Mouse (Mus musculus) hindbrain, embryonic 16.5 days (tissue): ENCODE measurements around the gene Gorasp1. TPM values are rescaled to one million over a fixed set of nuclear protein-coding genes. Genes with fewer than 3 reads are reported as not detected.

Experiments
- ATAC-seq: fragments of 200-750 bp; cut with Nextera tagmentation; 2 replicates; pipeline ENCODE4 v1.8.0; 2017; ENCODE audit warnings: moderate TSS enrichment, moderate library complexity
- H3K27ac ChIP-seq: fragments of 300-500 bp; sonication (generic); 2 replicates; pipeline ENCODE4 v1.5.1; 2014; ENCODE audit warnings: low read depth, mild to moderate bottlenecking, control low read depth, low read length, moderate library complexity
- H3K27me3 ChIP-seq: fragments of 300-500 bp; sonication (generic); replicated peaks from 2 replicates; pipeline ENCODE4 v1.6.1; 2014; ENCODE audit warnings: low read length; ENCODE audit not compliant: control insufficient read depth, insufficient read depth
- H3K36me3 ChIP-seq: fragments of 300-500 bp; sonication (generic); 2 replicates; pipeline ENCODE4 v1.6.1; 2014; ENCODE audit warnings: mild to moderate bottlenecking, low read length, moderate library complexity, mixed read lengths; ENCODE audit not compliant: control insufficient read depth, insufficient read depth
- H3K4me1 ChIP-seq: fragments of 300-500 bp; sonication (generic); 2 replicates; pipeline ENCODE4 v1.6.1; 2014; ENCODE audit warnings: low read depth, low read length; ENCODE audit not compliant: control insufficient read depth, insufficient read depth
- H3K4me2 ChIP-seq: fragments of 300-500 bp; sonication (generic); 2 replicates; pipeline ENCODE4 v1.6.1; 2014; ENCODE audit warnings: mild to moderate bottlenecking, low read length, control low read depth, moderate library complexity
- H3K4me3 ChIP-seq: fragments of 300-500 bp; sonication (generic); 2 replicates; pipeline ENCODE4 v1.5.1; 2014; ENCODE audit warnings: mild to moderate bottlenecking, low read length, control low read depth, moderate library complexity
- H3K9ac ChIP-seq: fragments of 300-500 bp; sonication (generic); 2 replicates; pipeline ENCODE4 v1.6.1; 2014; ENCODE audit warnings: low read depth, mild to moderate bottlenecking, control low read depth, low read length, moderate library complexity
- H3K9me3 ChIP-seq: fragments of 300-500 bp; sonication (generic); 2 replicates; pipeline ENCODE4 v1.6.1; 2014; ENCODE audit warnings: mild to moderate bottlenecking, low read length, moderate library complexity; ENCODE audit not compliant: control insufficient read depth
- WGBS: fragments of 180-500 bp; shearing (Covaris S2); extraction: QIAGEN DNeasy Blood & Tissue Kit; methylation state at CpG from one replicate; pipeline ENCODE4 v1.1.7; 2014; 5-methylcytosine and 5-hydroxymethylcytosine counted together
- polyA plus RNA-seq: library from polyadenylated mRNA; unstranded; fragments of >200 nt; fragmentation: Nextera tagmentation; extraction: Ambion mirVana; gene quantifications from 2 replicates; pipeline ENCODE4 v1.2.1, GENCODE M21; 2015

Gorasp1 gene
- polyA plus RNA-seq = 33.1 and 36.0 TPM in 2 replicates

GRCm38 (mm10) chr9:119937005-119937773 lies at the start of gene Gorasp1, which contains the start of gene Ttc21a:
TSS of gene Gorasp1 (minus strand) at chr9:119937565.
TSS of gene Ttc21a (plus strand) at chr9:119937606.
- peak; percentile 95 for ATAC-seq
- Histone ChIP-seq H3K27me3 (no peaks in the 10 kb centered on the region), H3K4me2 (peak within 1 kb of the TSS; percentile 89), H3K9me3 (no peaks in the 10 kb centered on the region), H3K36me3 (no peaks in the 10 kb centered on the region), H3K27ac (peak within 1 kb of the TSS; percentile 73), H3K9ac (peak within 1 kb of the TSS; percentile 91), H3K4me1 (peaks cover 10% of the 10 kb centered on the region), H3K4me3 (peak within 1 kb of the TSS; percentile 71)
- WGBS = 1% methylated on average over 40 of the region's 40 CpGs

DNA sequence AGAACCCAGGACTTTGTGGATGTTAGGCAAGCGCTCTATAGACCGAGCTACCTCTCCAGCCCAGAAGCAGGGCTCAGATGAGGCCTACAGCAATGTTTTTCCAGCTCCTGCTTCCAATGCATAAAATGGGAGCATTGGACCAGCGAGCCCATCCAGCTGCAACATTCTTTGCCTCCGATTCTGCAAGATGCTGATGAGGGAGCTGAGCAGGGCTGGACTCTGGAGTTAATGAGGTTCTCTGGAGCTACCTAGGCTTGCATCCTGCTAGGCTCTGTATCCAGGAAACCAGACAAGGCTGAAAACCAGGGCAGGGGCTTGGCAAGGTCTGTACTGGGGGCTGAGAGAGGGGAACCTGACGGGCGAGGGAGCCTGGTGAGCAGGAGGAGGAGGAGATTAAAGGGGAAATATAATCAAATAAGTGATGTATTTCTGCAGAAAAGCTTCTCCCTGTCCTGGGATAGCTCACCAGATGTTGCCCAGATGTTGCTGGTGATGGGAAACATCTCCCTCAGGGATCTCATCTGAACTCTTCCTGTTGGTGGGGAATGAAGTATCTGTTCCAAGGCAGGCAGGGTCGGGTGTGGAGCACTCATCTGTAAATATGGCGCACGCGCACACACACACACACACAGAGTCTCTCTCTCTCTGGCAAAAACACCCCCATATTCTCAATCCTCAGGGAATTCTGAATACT lies 48.7 kb upstream of the Gorasp1 start:
- no peaks in the 10 kb centered on the region for H3K9me3 ChIP-seq
- 64% methylated on average over 10 of the region's 10 CpGs for WGBS

DNA sequence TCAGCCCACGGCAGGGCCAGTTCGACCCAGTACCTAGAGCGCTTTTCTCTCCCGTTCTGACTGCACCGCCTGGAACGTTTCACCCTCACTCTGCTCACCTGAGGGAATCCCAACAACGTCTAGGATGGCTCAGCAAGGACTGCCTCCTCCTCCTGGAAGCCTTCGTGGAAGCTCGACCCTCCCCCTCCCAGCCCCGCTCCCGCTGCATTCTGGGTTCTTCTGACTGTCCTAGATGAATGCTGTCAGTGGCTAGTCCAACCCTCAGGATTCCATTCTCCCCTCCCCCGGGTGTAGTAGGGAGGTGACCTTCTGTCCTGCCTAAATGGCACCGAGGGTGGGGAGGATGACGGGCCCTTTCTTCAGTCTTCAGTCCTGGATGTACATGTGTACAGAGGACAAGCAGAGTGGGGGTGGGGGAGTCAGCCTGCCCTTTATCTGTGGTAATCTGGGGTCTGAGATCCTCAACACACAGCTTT lies 47.2 kb upstream of the Gorasp1 start, which contains the start of gene Csrnp1:
Gene Csrnp1, minus strand, starts transcription at position 123 of the 476 bp plus-strand sequence.
- H3K9ac ChIP-seq = peak within 1 kb of the TSS; percentile 75
- H3K36me3 ChIP-seq = no peaks in the 10 kb centered on the region
- peak within 1 kb of the TSS; percentile 23; the same call in 1 of the 2 replicates for H3K27ac ChIP-seq
- H3K4me1 ChIP-seq = peaks cover 34% of the 10 kb centered on the region
- no peaks in the 10 kb centered on the region for H3K9me3 ChIP-seq
- peaks cover 3% of the 10 kb centered on the region; the same call in 1 of the 2 replicates for H3K27me3 ChIP-seq
- H3K4me2 ChIP-seq = peak within 1 kb of the TSS; percentile 95
- 9% methylated on average over 14 of the region's 14 CpGs for WGBS
- ATAC-seq = no peak
- H3K4me3 ChIP-seq = peak within 1 kb of the TSS; percentile 69

More for the DNA sequence above, 48.7 kb upstream of the Gorasp1 start:
- Histone ChIP-seq H3K9ac (no peak overlapping the region), H3K27me3 (peaks cover 3% of the 10 kb centered on the region; the same call in 1 of the 2 replicates), H3K27ac (no peak overlapping the region), H3K4me3 (no peak overlapping the region), H3K36me3 (no peaks in the 10 kb centered on the region), H3K4me1 (peaks cover 27% of the 10 kb centered on the region), H3K4me2 (no peak overlapping the region)
- no peak for ATAC-seq

DNA sequence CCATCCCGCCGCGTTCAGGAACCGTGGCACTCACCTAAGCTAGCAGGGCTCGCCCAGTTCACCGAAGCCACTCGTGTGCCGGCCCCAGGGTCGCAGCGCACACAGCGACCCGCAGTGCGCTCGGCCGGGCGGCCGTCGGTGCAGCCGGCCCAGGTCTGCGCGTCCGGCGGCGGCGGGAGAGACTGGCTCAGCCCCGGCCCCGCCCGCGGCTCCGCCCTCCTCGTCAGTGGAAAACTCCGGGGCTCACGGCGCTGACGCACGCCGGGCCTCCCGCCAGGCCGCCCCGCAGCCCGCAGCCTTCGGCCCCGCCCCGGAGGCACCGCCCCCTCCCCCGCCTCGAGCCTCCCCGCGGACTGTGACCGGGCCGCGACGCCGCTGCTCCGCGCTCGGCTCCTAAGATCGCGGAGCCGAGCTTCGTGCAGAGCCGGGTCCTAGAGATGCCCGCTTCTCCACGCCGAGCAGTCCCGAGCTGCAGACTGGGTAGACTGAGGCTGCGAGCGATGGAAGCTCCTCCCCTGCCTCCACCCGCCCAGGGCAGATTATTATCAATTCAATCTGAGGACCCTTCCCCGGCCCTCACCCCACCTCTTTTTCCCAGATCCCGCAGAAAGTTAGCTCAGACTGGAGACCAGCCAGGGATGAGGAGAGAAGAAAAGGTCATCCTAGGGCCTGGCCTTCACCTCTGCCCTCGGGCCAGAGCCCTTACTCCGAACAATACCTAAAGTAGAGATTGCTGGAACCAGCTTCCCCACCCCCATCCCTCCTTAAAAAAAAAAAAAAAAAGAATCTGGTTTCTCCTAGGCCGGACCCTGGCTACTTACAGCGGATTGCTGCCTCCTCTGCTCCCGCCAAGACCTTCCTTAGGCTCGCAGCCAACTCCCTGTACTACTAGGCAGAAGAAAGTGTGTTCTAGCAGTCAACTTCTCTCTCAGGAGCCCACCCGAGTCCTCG lies 46.5 kb upstream of the Gorasp1 start:
- peak overlapping the region; percentile 23; the same call in 1 of the 2 replicates for H3K27ac ChIP-seq

GRCm38 (mm10) chr9:119982956-119983551 lies 45.7 kb upstream of the Gorasp1 start:
- no peaks in the 10 kb centered on the region for H3K36me3 ChIP-seq
- ATAC-seq = no peak

More for the DNA sequence above, 46.5 kb upstream of the Gorasp1 start:
- Histone ChIP-seq H3K9ac (peak overlapping the region; percentile 75), H3K27me3 (peaks cover 3% of the 10 kb centered on the region; the same call in 1 of the 2 replicates), H3K4me3 (peak overlapping the region; percentile 69), H3K9me3 (no peaks in the 10 kb centered on the region), H3K4me1 (peaks cover 34% of the 10 kb centered on the region), H3K36me3 (no peaks in the 10 kb centered on the region), H3K4me2 (peak overlapping the region; percentile 95)
- 1% methylated on average over 51 of the region's 79 CpGs for WGBS
- peak; percentile 71 for ATAC-seq

DNA sequence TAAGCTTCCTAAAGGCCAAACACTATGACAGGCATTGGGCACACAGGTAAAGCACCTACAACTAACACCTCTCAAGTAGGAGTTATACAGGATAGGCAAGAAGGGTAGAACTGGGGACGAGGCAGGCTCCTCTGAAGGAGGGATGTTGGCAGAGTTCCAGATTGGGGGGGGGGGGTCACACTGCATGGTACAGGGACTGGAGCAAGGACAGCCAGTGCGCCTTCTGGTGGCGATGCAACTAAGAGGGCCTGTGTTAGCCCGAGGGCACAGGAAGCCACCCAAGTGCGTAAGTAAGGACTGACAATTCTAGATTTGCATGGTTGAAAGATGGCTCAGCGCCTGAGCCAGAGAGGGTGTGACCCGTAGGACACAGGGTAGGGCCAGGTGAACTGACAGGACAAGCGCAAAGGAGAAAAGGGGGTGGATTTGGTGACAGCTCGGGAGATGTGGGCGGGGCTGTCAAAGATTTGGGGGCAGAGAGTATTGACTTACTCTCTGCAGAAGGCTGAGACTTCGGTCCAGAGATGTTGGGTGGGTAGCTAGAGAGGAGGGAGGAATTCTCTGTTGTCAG lies 45.0 kb upstream of the Gorasp1 start:
- WGBS = 2% methylated on average over 10 of the region's 11 CpGs
- H3K4me2 ChIP-seq = peak overlapping the region; percentile 95
- peaks cover 3% of the 10 kb centered on the region; the same call in 1 of the 2 replicates for H3K27me3 ChIP-seq
- H3K4me1 ChIP-seq = peaks cover 37% of the 10 kb centered on the region
- H3K9ac ChIP-seq = peak overlapping the region; percentile 31
- peak overlapping the region; percentile 75; the same call in 1 of the 2 replicates for H3K27ac ChIP-seq
- peak; percentile 44 for ATAC-seq
- H3K9me3 ChIP-seq = no peaks in the 10 kb centered on the region
- peak overlapping the region; percentile 69 for H3K4me3 ChIP-seq
- no peaks in the 10 kb centered on the region for H3K36me3 ChIP-seq

More at GRCm38 (mm10) chr9:119982956-119983551, 45.7 kb upstream of the Gorasp1 start:
- no peaks in the 10 kb centered on the region for H3K9me3 ChIP-seq
- H3K9ac ChIP-seq = peak overlapping the region; percentile 75
- peak overlapping the region; percentile 69 for H3K4me3 ChIP-seq
- H3K4me2 ChIP-seq = peak overlapping the region; percentile 95
- peaks cover 3% of the 10 kb centered on the region; the same call in 1 of the 2 replicates for H3K27me3 ChIP-seq
- peaks cover 34% of the 10 kb centered on the region for H3K4me1 ChIP-seq
- H3K27ac ChIP-seq = peak overlapping the region; percentile 23; the same call in 1 of the 2 replicates
- WGBS = 0% methylated on average over 39 of the region's 48 CpGs

DNA sequence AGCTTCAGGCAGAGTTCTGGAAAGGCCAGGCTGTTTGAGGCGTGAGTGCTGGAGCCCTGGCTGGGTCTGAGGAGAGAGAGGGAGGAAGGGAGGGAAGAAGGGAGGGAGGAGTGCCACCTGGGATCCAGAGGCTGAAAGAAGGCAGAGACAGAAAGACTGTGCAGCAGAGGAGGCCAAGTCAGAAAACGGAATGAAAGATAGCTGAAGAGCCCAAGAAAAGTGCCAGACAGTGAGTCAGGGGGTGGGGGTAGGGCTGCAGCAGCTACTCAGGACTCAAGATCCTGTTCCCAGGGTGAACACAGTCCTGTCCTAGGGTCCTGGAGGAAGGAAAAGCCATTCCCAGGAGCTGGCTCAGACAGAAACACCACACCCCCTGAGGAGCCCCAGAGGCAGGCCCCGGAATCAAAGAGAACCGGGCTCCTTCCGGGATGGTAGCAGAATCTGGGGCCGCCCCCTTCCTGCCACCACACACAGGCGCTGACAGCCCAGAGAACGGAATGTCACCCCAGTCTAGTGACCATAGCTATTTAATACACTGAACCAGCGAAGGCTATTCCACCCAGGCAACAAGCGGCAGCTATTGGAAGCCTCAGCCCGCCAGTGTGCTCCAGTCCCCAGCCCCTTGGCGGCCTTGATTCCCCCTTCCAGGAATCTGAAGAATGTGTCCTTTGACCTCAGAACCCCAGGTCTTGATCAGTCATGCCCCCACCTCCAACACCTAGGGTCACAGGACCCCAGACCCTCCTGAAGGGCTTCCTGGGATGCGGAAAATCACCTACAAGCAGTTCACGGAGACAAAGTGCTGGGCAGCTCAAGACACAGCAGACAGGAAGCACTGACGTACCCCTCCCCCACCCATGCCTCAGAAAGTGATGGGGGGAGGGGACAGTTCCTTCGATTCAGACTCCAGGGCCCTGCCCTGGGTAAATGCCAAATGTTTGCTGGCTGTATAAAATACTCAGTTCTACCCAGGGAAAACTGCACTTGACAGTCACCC lies 44.1 kb upstream of the Gorasp1 start:
- H3K9me3 ChIP-seq = no peaks in the 10 kb centered on the region
- peak overlapping the region; percentile 39 for H3K9ac ChIP-seq
- peaks cover 3% of the 10 kb centered on the region; the same call in 1 of the 2 replicates for H3K27me3 ChIP-seq
- H3K4me1 ChIP-seq = peaks cover 40% of the 10 kb centered on the region
- WGBS = 5% methylated on average over 16 of the region's 16 CpGs
- H3K27ac ChIP-seq = peak overlapping the region; percentile 75
- peak overlapping the region; percentile 95 for H3K4me2 ChIP-seq
- no peaks in the 10 kb centered on the region for H3K36me3 ChIP-seq
- H3K4me3 ChIP-seq = peak overlapping the region; percentile 69; the same call in 1 of the 2 replicates
- ATAC-seq = peak; percentile 45
